Mouse (Mus musculus) hindbrain, embryonic 16.5 days (tissue): Measurements from ENCODE around the gene Arpc5. TPM values are rescaled to one million over a fixed set of nuclear protein-coding genes. Genes with fewer than 3 reads are reported as not detected.
"Not testable (repeated sequence)": the region's sequence is repeated elsewhere in the genome, so short reads cannot be mapped to it uniquely, and the experiment has no call there.

Experiments
- ATAC-seq: fragments of 200-750 bp; cut with Nextera tagmentation; 2 replicates; pipeline ENCODE4 v1.8.0; 2017; ENCODE audit warnings: moderate TSS enrichment, moderate library complexity
- H3K27ac ChIP-seq: fragments of 300-500 bp; sonication (generic); 2 replicates; pipeline ENCODE4 v1.5.1; 2014; ENCODE audit warnings: low read depth, mild to moderate bottlenecking, control low read depth, low read length, moderate library complexity
- H3K27me3 ChIP-seq: fragments of 300-500 bp; sonication (generic); replicated peaks from 2 replicates; pipeline ENCODE4 v1.6.1; 2014; ENCODE audit warnings: low read length; ENCODE audit not compliant: control insufficient read depth, insufficient read depth
- H3K36me3 ChIP-seq: fragments of 300-500 bp; sonication (generic); 2 replicates; pipeline ENCODE4 v1.6.1; 2014; ENCODE audit warnings: mild to moderate bottlenecking, low read length, moderate library complexity, mixed read lengths; ENCODE audit not compliant: control insufficient read depth, insufficient read depth
- H3K4me1 ChIP-seq: fragments of 300-500 bp; sonication (generic); 2 replicates; pipeline ENCODE4 v1.6.1; 2014; ENCODE audit warnings: low read depth, low read length; ENCODE audit not compliant: control insufficient read depth, insufficient read depth
- H3K4me2 ChIP-seq: fragments of 300-500 bp; sonication (generic); 2 replicates; pipeline ENCODE4 v1.6.1; 2014; ENCODE audit warnings: mild to moderate bottlenecking, low read length, control low read depth, moderate library complexity
- H3K4me3 ChIP-seq: fragments of 300-500 bp; sonication (generic); 2 replicates; pipeline ENCODE4 v1.5.1; 2014; ENCODE audit warnings: mild to moderate bottlenecking, low read length, control low read depth, moderate library complexity
- H3K9ac ChIP-seq: fragments of 300-500 bp; sonication (generic); 2 replicates; pipeline ENCODE4 v1.6.1; 2014; ENCODE audit warnings: low read depth, mild to moderate bottlenecking, control low read depth, low read length, moderate library complexity
- H3K9me3 ChIP-seq: fragments of 300-500 bp; sonication (generic); 2 replicates; pipeline ENCODE4 v1.6.1; 2014; ENCODE audit warnings: mild to moderate bottlenecking, low read length, moderate library complexity; ENCODE audit not compliant: control insufficient read depth
- WGBS: fragments of 180-500 bp; shearing (Covaris S2); extraction: QIAGEN DNeasy Blood & Tissue Kit; methylation state at CpG from one replicate; pipeline ENCODE4 v1.1.7; 2014; 5-methylcytosine and 5-hydroxymethylcytosine counted together
- polyA plus RNA-seq: library from polyadenylated mRNA; unstranded; fragments of >200 nt; fragmentation: Nextera tagmentation; extraction: Ambion mirVana; gene quantifications from 2 replicates; pipeline ENCODE4 v1.2.1, GENCODE M21; 2015

Arpc5 gene
- polyA plus RNA-seq, 1 experiment from 2014 or later, result 300 TPM

- Histone ChIP-seq H3K27me3 (no peaks in the 10 kb centered on the region), H3K27ac (no peak overlapping the region)
Measured at GRCm38 (mm10) chr1:152771016-152771415, 4.7 kb downstream of the Arpc5 start.

GRCm38 (mm10) chr1:152774601-152775000 is 8.3 kb downstream of the Arpc5 start:
- H3K27me3 ChIP-seq, H3K9ac ChIP-seq, H3K27ac ChIP-seq, H3K4me1 ChIP-seq, ATAC-seq, H3K9me3 ChIP-seq, H3K4me2 ChIP-seq, H3K4me3 ChIP-seq: not testable (repeated sequence)
- peaks cover 23% of the 10 kb centered on the region for H3K36me3 ChIP-seq
- WGBS, result 87% methylated on average over 3 of the region's 3 CpGs

More at GRCm38 (mm10) chr1:152771016-152771415, 4.7 kb downstream of the Arpc5 start:
- no peak overlapping the region for H3K4me2 ChIP-seq
- ATAC-seq, result no peak
- H3K4me3 ChIP-seq, result no peak overlapping the region
- H3K9ac ChIP-seq, result no peak overlapping the region
- H3K9me3 ChIP-seq, result no peaks in the 10 kb centered on the region
- peaks cover 20% of the 10 kb centered on the region for H3K36me3 ChIP-seq
- WGBS, result 88% methylated on average over 9 of the region's 9 CpGs
- peaks cover 8% of the 10 kb centered on the region for H3K4me1 ChIP-seq

GRCm38 (mm10) chr1:152779071-152779737 is 12.9 kb downstream of the Arpc5 start:
- H3K9ac ChIP-seq, result no peak overlapping the region
- H3K4me2 ChIP-seq, result no peak overlapping the region
- peaks cover 7% of the 10 kb centered on the region for H3K36me3 ChIP-seq
- H3K27ac ChIP-seq, result no peak overlapping the region
- H3K4me1 ChIP-seq, result no peaks in the 10 kb centered on the region
- no peaks in the 10 kb centered on the region for H3K27me3 ChIP-seq
- no peaks in the 10 kb centered on the region for H3K9me3 ChIP-seq
- no peak overlapping the region for H3K4me3 ChIP-seq
- 39% methylated on average over 10 of the region's 10 CpGs for WGBS
- 0 out of 2 replicates have a peak, but pooled peaks have one; percentile 64 for ATAC-seq

GRCm38 (mm10) chr1:152784620-152785019 is 18.3 kb downstream of the Arpc5 start:
- Histone ChIP-seq H3K27ac (no peak overlapping the region), H3K9me3 (no peaks in the 10 kb centered on the region), H3K9ac (no peak overlapping the region), H3K27me3 (no peaks in the 10 kb centered on the region), H3K4me2 (no peak overlapping the region), H3K4me1 (no peaks in the 10 kb centered on the region), H3K4me3 (no peak overlapping the region), H3K36me3 (no peaks in the 10 kb centered on the region)
- WGBS, result 97% methylated on average over 8 of the region's 8 CpGs
- ATAC-seq, result no peak

GRCm38 (mm10) chr1:152785446-152785845 is 19.1 kb downstream of the Arpc5 start:
- not testable (repeated sequence) for H3K27ac ChIP-seq, H3K4me1 ChIP-seq, H3K4me3 ChIP-seq, H3K4me2 ChIP-seq, H3K9me3 ChIP-seq, H3K27me3 ChIP-seq, ATAC-seq, H3K9ac ChIP-seq, H3K36me3 ChIP-seq
- 89% methylated on average over 3 of the region's 3 CpGs for WGBS

- no peak overlapping the region for H3K9ac ChIP-seq
- H3K4me1 ChIP-seq, result no peaks in the 10 kb centered on the region
- no peaks in the 10 kb centered on the region for H3K27me3 ChIP-seq
- ATAC-seq, result no peak
- no peaks in the 10 kb centered on the region for H3K36me3 ChIP-seq
- H3K4me3 ChIP-seq, result no peak overlapping the region
- no peak overlapping the region for H3K27ac ChIP-seq
- WGBS, result 92% methylated on average over 4 of the region's 4 CpGs
- no peaks in the 10 kb centered on the region for H3K9me3 ChIP-seq
- no peak overlapping the region for H3K4me2 ChIP-seq
Measured at GRCm38 (mm10) chr1:152786953-152787352, 20.6 kb downstream of the Arpc5 start.

- no peak for ATAC-seq
- Histone ChIP-seq H3K27ac (no peak overlapping the region), H3K36me3 (no peaks in the 10 kb centered on the region), H3K27me3 (no peaks in the 10 kb centered on the region), H3K4me2 (no peak overlapping the region), H3K4me1 (peaks cover 5% of the 10 kb centered on the region; the same call in 1 of the 2 replicates), H3K9me3 (no peaks in the 10 kb centered on the region), H3K4me3 (no peak overlapping the region), H3K9ac (no peak overlapping the region)
- 46% methylated on average over 4 of the region's 4 CpGs for WGBS
Measured at GRCm38 (mm10) chr1:152788121-152788660, 21.8 kb downstream of the Arpc5 start.

GRCm38 (mm10) chr1:152790254-152790653 is 23.9 kb downstream of the Arpc5 start:
- no peak overlapping the region for H3K4me3 ChIP-seq
- H3K9me3 ChIP-seq, result no peaks in the 10 kb centered on the region
- H3K4me1 ChIP-seq, result peaks cover 5% of the 10 kb centered on the region; the same call in 1 of the 2 replicates
- 33% methylated on average over 12 of the region's 12 CpGs for WGBS
- no peaks in the 10 kb centered on the region for H3K36me3 ChIP-seq
- H3K9ac ChIP-seq, result no peak overlapping the region
- H3K27me3 ChIP-seq, result no peaks in the 10 kb centered on the region
- H3K4me2 ChIP-seq, result no peak overlapping the region
- no peak for ATAC-seq
- no peak overlapping the region for H3K27ac ChIP-seq

- 30% methylated on average over 6 of the region's 6 CpGs for WGBS
Measured at GRCm38 (mm10) chr1:152790821-152791220, 24.5 kb downstream of the Arpc5 start.

More at GRCm38 (mm10) chr1:152790821-152791220, 24.5 kb downstream of the Arpc5 start:
- H3K4me1 ChIP-seq, result peaks cover 5% of the 10 kb centered on the region; the same call in 1 of the 2 replicates
- no peaks in the 10 kb centered on the region for H3K27me3 ChIP-seq
- no peaks in the 10 kb centered on the region for H3K36me3 ChIP-seq
- no peaks in the 10 kb centered on the region for H3K9me3 ChIP-seq
- no peak overlapping the region for H3K27ac ChIP-seq
- no peak for ATAC-seq
- no peak overlapping the region for H3K9ac ChIP-seq
- no peak overlapping the region for H3K4me3 ChIP-seq
- H3K4me2 ChIP-seq, result no peak overlapping the region
